Comparison of ENCODE assay signal across 9 mouse cellular contexts in genomic region chr11:106627692-106628091, GRCm38 (mm10). TPM values are rescaled to one million over a fixed set of nuclear protein-coding genes. Genes with fewer than 3 reads are reported as not detected.
DNase-seq lines count a peak whose midpoint lies in the region; ATAC-seq lines count a peak whose summit lies in the region.
"Had no signal": no experiment of that assay in that cellular context is flagged by ENCODE, and none has a peak within 500 bp of the region (broad histone marks: within the 10 kb centered on the region; RNA-seq: fewer than 3 reads in every experiment).

No protein-coding gene starts in this region.

- intact Hi-C loops in left cerebral cortex, postnatal 4 days (cut with DNase I), result loop anchor here (5.0 kb wide), 2 partner anchors 115 to 210 kb away; no protein-coding TSS in a partner anchor

- no peaks in the 10 kb centered on the region for H3K27me3 ChIP-seq in midbrain, embryonic 10.5 days (ENCODE audit: low read depth, poor library complexity, severe bottlenecking)
- H3K27me3 ChIP-seq in midbrain, embryonic 16.5 days (ENCODE audit: control insufficient read depth, insufficient read depth, low read depth, low read length), result no peaks in the 10 kb centered on the region
- no peaks in the 10 kb centered on the region for H3K27me3 ChIP-seq in intestine, embryonic 14.5 days (replicated peaks; ENCODE audit: control insufficient read depth, insufficient read depth, low read length)
- no peaks in the 10 kb centered on the region for H3K27me3 ChIP-seq in midbrain, embryonic 15.5 days (replicated peaks)
- H3K27me3 ChIP-seq in splenic B cell, adult 2 months (ENCODE audit: control insufficient read depth, insufficient read depth, low read length, poor library complexity, severe bottlenecking), result no peaks in the 10 kb centered on the region
- H3K27me3 ChIP-seq: embryonic facial prominence, embryonic 12.5 days had no signal

- no peak overlapping the region for H3K4me3 ChIP-seq in midbrain, embryonic 10.5 days
- no peak overlapping the region for H3K4me3 ChIP-seq in midbrain, embryonic 16.5 days (ENCODE audit: low read depth, low read length)
- H3K4me3 ChIP-seq in intestine, embryonic 14.5 days (ENCODE audit: low read depth, low read length), result no peak overlapping the region
- H3K4me3 ChIP-seq in midbrain, embryonic 15.5 days, result no peak overlapping the region
- H3K4me3 ChIP-seq: embryonic facial prominence, embryonic 12.5 days had no signal

- WGBS in midbrain, embryonic 10.5 days, result 27% methylated on average over 6 of the region's 6 CpGs
- 24% methylated on average over 6 of the region's 6 CpGs for WGBS in midbrain, embryonic 16.5 days
- 24% methylated on average over 6 of the region's 6 CpGs for WGBS in intestine, embryonic 14.5 days
- WGBS in midbrain, embryonic 15.5 days, result 22% methylated on average over 6 of the region's 6 CpGs

- H3K4me1 ChIP-seq in midbrain, embryonic 10.5 days, result peaks cover 10% of the 10 kb centered on the region
- no peaks in the 10 kb centered on the region for H3K4me1 ChIP-seq in midbrain, embryonic 16.5 days (ENCODE audit: control insufficient read depth, insufficient read depth, low read length)
- H3K4me1 ChIP-seq in intestine, embryonic 14.5 days (replicated peaks; ENCODE audit: control insufficient read depth, insufficient read depth, low read length), result no peaks in the 10 kb centered on the region
- H3K4me1 ChIP-seq in midbrain, embryonic 15.5 days, result no peaks in the 10 kb centered on the region
- H3K4me1 ChIP-seq: embryonic facial prominence, embryonic 12.5 days had no signal

- no peaks in the 10 kb centered on the region for H3K36me3 ChIP-seq in midbrain, embryonic 10.5 days
- H3K36me3 ChIP-seq in midbrain, embryonic 16.5 days (ENCODE audit: control insufficient read depth, insufficient read depth, low read length), result no peaks in the 10 kb centered on the region
- no peaks in the 10 kb centered on the region for H3K36me3 ChIP-seq in intestine, embryonic 14.5 days (ENCODE audit: control insufficient read depth, insufficient read depth, low read length)
- no peaks in the 10 kb centered on the region for H3K36me3 ChIP-seq in midbrain, embryonic 15.5 days (replicated peaks)
- no peaks in the 10 kb centered on the region for H3K36me3 ChIP-seq in splenic B cell, adult 2 months (ENCODE audit: control insufficient read depth, insufficient read depth, low read length, poor library complexity, severe bottlenecking)
- H3K36me3 ChIP-seq: embryonic facial prominence, embryonic 12.5 days had no signal

- no peak overlapping the region for H3K9ac ChIP-seq in midbrain, embryonic 16.5 days (ENCODE audit: low read depth, low read length)
- H3K9ac ChIP-seq in intestine, embryonic 14.5 days (ENCODE audit: low read length), result no peak overlapping the region
- no peak overlapping the region for H3K9ac ChIP-seq in midbrain, embryonic 15.5 days
- H3K9ac ChIP-seq: embryonic facial prominence, embryonic 12.5 days had no signal

- no peak overlapping the region for H3K27ac ChIP-seq in midbrain, embryonic 10.5 days (replicated peaks)
- no peak overlapping the region for H3K27ac ChIP-seq in midbrain, embryonic 16.5 days (ENCODE audit: low read length)
- no peak overlapping the region for H3K27ac ChIP-seq in intestine, embryonic 14.5 days (ENCODE audit: low read depth)
- no peak overlapping the region for H3K27ac ChIP-seq in midbrain, embryonic 15.5 days
- H3K27ac ChIP-seq: embryonic facial prominence, embryonic 12.5 days had no signal

- DNase-seq in midbrain, embryonic 10.5 days (ENCODE audit: low spot score), result peak; percentile 70
- DNase-seq in cerebellum, adult 18-20 months, result peak; percentile 65 to 78
- peak; percentile 29 to 67 for DNase-seq in frontal cortex, postnatal 10 days (ENCODE audit: low spot score in 2 of 2)
- DNase-seq in intestine, embryonic 14.5 days (ENCODE audit: low spot score), result peak; percentile 72
- peak; percentile 73 for DNase-seq in left cerebral cortex, postnatal 4 days
- peak; percentile 87 for DNase-seq in splenic B cell, adult 2 months (ENCODE audit: low read depth, low spot score)

- no peak for ATAC-seq in midbrain, embryonic 16.5 days
- ATAC-seq in intestine, embryonic 14.5 days (replicated peaks; ENCODE audit: low FRiP score, low TSS enrichment, low read depth), result peak; percentile 47; the same call in 1 of the 2 replicates
- ATAC-seq in midbrain, embryonic 15.5 days (replicated peaks), result 0 out of 2 replicates have a peak, but pooled peaks have one; percentile 20

- no peak overlapping the region for H3K4me2 ChIP-seq in midbrain, embryonic 16.5 days (ENCODE audit: low read length)
- no peak overlapping the region for H3K4me2 ChIP-seq in intestine, embryonic 14.5 days (ENCODE audit: low read length)
- H3K4me2 ChIP-seq in midbrain, embryonic 15.5 days, result no peak overlapping the region
- H3K4me2 ChIP-seq: embryonic facial prominence, embryonic 12.5 days had no signal

- peaks cover 7% of the 10 kb centered on the region for H3K9me3 ChIP-seq in midbrain, embryonic 10.5 days (replicated peaks)
- no peaks in the 10 kb centered on the region for H3K9me3 ChIP-seq in midbrain, embryonic 16.5 days (replicated peaks; ENCODE audit: control insufficient read depth, low read length, poor library complexity, severe bottlenecking)
- no peaks in the 10 kb centered on the region for H3K9me3 ChIP-seq in intestine, embryonic 14.5 days (ENCODE audit: control insufficient read depth, low read length)
- H3K9me3 ChIP-seq in midbrain, embryonic 15.5 days, result 0 out of 2 replicates have a peak, but pooled peaks cover 4% of the 10 kb centered on the region

RNA-seq across cellular contexts. Expression of gene Tex2, which starts 14.5 kb away (rescaled TPM):
- 5.6 and 7.5 TPM in 2 replicates for polyA plus RNA-seq in midbrain, embryonic 10.5 days (2016; fragmentation: Nextera tagmentation; extraction: Ambion mirVana)
- polyA plus RNA-seq in midbrain, embryonic 16.5 days (2015; fragmentation: Nextera tagmentation; extraction: Ambion mirVana), result 35.9 and 37.5 TPM in 2 replicates
- polyA plus RNA-seq in intestine, embryonic 14.5 days (2014; fragmentation: Nextera tagmentation; extraction: Ambion mirVana), result 8.9 and 11.6 TPM in 2 replicates
- 10 to 100 TPM; 70.3 to 76.1 TPM for total RNA-seq in left cerebral cortex, postnatal 4 days (2021)
- polyA plus RNA-seq in midbrain, embryonic 15.5 days (2015; fragmentation: Nextera tagmentation; extraction: Ambion mirVana), result 31.3 and 32.1 TPM in 2 replicates
